Comparison of ENCODE assay signal across 14 mouse cellular contexts in genomic region chr14:107614348-107614747, GRCm38 (mm10).
A peak's percentile ranks its signal among the peaks of the same experiment; 100 is the strongest.
DNase-seq lines count a peak whose midpoint lies in the region; TF ChIP-seq lines count a peak whose summit lies in the region.
"Had no signal": no experiment of that assay in that cellular context is flagged by ENCODE, and none has a peak within 500 bp of the region (broad histone marks: within the 10 kb centered on the region; RNA-seq: fewer than 3 reads in every experiment).

No protein-coding gene starts in this region.

- no peak overlapping the region for H3K4me3 ChIP-seq in forebrain, embryonic 10.5 days
- H3K4me3 ChIP-seq: lung, embryonic 15.5 days; neural tube, embryonic 12.5 days had no signal

- no peaks in the 10 kb centered on the region for H3K27me3 ChIP-seq in forebrain, embryonic 10.5 days (ENCODE audit: poor library complexity, severe bottlenecking)
- H3K27me3 ChIP-seq: lung, embryonic 15.5 days; neural tube, embryonic 12.5 days had no signal

- TF ChIP-seq POLR2A in brain, embryonic 14.5 days (IDR thresholded peaks at IDR 0.05; ENCODE audit: borderline replicate concordance, extremely low read depth, insufficient read depth, insufficient read length, poor library complexity, severe bottlenecking): no peak

- DNase-seq in cerebellum, postnatal 10 days: peak; percentile 42 to 53
- DNase-seq in cerebellum, adult 9-10 months: no peak
- peak; percentile 3 to 18 for DNase-seq in heart, adult 18-20 months
- no peak for DNase-seq in heart, adult 9 months (ENCODE audit: low spot score in 2 of 2)
- peak; percentile 4 to 20 for DNase-seq in kidney, postnatal 4 days
- no peak for DNase-seq in kidney, postnatal 25 days
- peak; percentile 31 for DNase-seq in brain, embryonic 14.5 days (ENCODE audit: low read depth)
- DNase-seq in forebrain, embryonic 10.5 days (ENCODE audit: extremely low spot score, low spot score): no peak
- DNase-seq: gastrocnemius, postnatal 10 days; kidney, adult 8-10 months; layer of hippocampus, adult 9-11 months; thymus, postnatal 36 days had no signal

- H3K4me1 ChIP-seq in forebrain, embryonic 10.5 days: no peaks in the 10 kb centered on the region
- H3K4me1 ChIP-seq: lung, embryonic 15.5 days; neural tube, embryonic 12.5 days had no signal

- H3K36me3 ChIP-seq in forebrain, embryonic 10.5 days (replicated peaks): no peaks in the 10 kb centered on the region
- H3K36me3 ChIP-seq: lung, embryonic 15.5 days; neural tube, embryonic 12.5 days had no signal

- 75% methylated on average over 1 of the region's 1 CpGs for WGBS in forebrain, embryonic 10.5 days

- no peak overlapping the region for H3K27ac ChIP-seq in forebrain, embryonic 10.5 days
- H3K27ac ChIP-seq: lung, embryonic 15.5 days; neural tube, embryonic 12.5 days had no signal

- TF ChIP-seq CTCF in brain, embryonic 14.5 days (IDR thresholded peaks at IDR 0.05; ENCODE audit: borderline replicate concordance, extremely low read depth, insufficient read depth, insufficient read length): no peak

- no peaks in the 10 kb centered on the region for H3K9me3 ChIP-seq in forebrain, embryonic 10.5 days
- H3K9me3 ChIP-seq: lung, embryonic 15.5 days; neural tube, embryonic 12.5 days had no signal

Comparison
In these comparisons a context has a peak if more than half of its experiments do, and no peak if none do; other contexts are left out.
1. DNase-seq: peak in cerebellum, postnatal 10 days (2 of 2), heart, adult 18-20 months (2 of 2), kidney, postnatal 4 days (2 of 2) and brain, embryonic 14.5 days (single experiment); none in cerebellum, adult 9-10 months (single experiment), heart, adult 9 months (0 of 2), kidney, postnatal 25 days (0 of 2) and forebrain, embryonic 10.5 days (single experiment).